Mouse (Mus musculus) c-Kit-positive CD71-negative TER-119-negative erythroid progenitor cells, embryonic 14.5 days (primary cell): ENCODE measurements around the gene Tbck.
A peak's percentile ranks its signal among the peaks of the same experiment; 100 is the strongest.

ENCODE experiments used
- DNase-seq: peaks from one replicate; pipeline ENCODE4 v3.0.0-alpha.2; 2013; ENCODE audit warnings: low read depth

The Tbck gene

GRCm38 (mm10) chr3:132835118-132835794 lies 151.3 kb downstream of the Tbck start:
- no peak for DNase-seq

GRCm38 (mm10) chr3:132837134-132837533 lies 153.2 kb downstream of the Tbck start:
- no peak for DNase-seq

DNA sequence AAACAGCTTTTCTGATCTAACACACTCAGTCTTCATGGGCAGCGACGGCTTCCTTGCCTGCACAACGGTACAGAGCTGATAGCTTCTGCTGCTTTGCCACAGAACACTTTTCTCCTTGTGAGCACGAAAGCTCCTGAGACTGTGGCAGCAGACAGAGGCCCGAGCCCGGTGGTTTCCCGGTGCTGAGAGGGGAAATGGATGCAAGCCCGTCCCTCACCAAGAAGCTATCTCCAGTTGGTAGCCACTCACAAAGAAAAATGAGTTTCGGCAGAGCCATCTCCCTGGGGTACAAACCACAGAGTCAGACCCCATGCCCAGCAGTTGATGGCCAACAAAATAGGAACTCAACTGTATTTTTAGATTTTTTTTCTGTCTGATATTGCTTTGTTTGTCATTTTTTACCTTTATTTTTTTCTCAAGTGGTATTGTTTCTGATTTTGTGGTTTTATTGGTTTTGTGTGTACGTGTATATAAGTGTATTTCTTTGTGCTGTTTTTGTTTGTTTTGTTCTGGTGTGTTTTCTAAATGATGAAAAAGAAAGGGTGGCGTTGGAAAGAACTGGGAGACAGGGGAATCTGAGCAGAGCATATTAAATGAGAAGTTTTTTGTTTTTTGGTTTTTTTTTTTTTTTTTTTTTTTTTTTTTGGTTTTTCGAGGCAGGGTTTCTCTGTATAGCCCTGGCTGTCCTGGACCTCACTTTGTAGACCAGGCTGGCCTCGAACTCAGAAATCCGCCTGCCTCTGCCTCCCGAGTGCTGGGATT lies 154.9 kb downstream of the Tbck start:
- DNase-seq = no peak

DNA sequence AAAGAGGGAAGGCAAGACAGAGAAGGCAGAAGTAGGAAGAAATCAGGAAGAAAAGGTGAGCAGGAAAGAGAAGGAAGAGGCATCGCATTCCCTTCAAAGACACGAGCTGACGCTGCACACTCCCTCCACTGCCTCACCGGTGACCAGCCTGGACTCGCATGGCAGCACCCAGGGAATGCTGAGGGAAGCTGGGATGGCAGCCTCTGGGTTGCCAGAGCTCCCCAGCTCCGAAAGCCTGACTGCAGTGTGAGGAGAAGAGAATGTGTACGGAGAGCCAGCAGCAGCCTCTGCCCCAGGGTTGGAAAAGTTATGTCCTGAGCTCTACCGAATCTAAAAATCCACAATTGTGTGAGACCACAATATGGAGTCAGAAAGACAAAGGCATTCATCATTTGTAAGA lies 155.6 kb downstream of the Tbck start:
- no peak for DNase-seq

DNA sequence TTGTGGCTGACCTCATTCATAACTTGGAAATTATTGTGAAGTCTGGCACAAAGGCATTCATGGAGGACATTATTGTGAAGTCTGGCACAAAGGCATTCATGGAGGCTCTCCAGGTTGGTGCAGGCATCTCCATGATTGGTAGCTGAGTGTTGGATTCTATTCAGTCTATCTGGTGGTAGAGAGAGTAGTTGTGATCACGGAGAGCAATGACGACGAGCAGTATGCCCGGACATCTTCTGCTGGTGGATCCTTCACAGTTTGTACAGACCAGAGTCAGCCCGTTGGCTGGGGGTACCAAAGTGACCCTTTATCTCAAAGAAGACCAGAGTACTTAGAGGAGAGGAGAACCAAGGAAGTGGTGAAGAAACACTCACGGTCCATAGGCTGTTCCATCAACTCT lies 158.7 kb downstream of the Tbck start:
- no peak for DNase-seq

DNA sequence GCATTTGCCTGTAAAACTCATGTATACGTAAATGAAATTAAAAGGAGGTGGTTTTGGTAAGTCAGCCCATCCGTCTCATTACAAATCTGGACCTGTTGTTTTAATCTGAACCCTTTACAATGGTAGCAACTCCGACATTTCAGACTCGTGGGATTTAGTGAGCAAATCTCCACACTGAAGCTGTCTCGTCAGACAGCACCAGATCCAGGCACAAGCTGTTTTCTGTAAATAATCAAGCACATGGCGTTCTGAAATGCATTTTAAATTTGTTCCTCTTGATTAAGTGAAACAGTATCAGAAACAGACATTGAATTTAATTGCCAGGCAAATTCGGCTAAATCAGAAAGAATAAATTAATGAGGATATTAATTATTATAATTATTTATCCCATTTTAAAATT lies 165.7 kb downstream of the Tbck start:
- DNase-seq = no peak

DNA sequence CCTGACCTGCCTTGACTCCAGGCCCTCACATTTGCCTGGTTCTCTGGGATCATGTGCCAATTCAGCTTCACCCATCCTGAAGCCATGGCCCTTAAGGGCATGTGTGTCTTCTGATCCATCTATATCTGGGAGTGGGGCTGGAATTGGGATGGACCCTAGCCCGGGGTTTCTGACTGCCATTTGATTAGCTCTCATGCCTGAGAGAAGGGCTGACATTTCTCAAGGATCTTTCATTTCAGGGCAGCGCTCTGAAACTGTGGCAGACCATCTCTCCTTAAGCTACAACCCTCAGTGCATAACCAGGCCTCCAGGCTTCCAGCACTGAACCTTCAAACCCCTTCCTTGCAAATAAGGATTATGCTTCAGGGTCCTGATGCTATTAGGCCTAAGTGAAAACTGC lies 166.5 kb downstream of the Tbck start:
- no peak for DNase-seq

DNA sequence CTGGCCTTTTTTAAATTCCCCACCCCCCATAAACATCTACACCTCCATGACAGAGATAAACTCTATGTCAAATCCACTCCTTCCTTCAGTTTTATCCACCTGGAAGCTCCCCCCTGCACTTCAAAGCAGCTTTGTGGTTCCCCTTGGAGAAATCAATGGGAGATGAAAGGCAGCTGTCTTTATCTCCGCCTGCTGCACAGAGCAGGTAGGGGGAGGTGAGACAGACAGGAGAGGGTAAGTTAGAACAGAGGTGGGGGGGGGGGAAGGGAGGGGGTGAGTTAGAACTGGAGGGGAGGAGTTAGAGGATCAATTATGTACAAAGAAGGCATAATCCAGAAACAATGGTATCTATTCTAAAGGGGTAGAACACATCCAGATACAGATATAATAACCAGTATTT lies 167.5 kb downstream of the Tbck start:
- no peak for DNase-seq

GRCm38 (mm10) chr3:132851841-132852728 lies 168.1 kb downstream of the Tbck start:
- no peak for DNase-seq

- no peak for DNase-seq
Observed at GRCm38 (mm10) chr3:132854271-132854670, 170.3 kb downstream of the Tbck start.

GRCm38 (mm10) chr3:132855458-132856212 lies 171.7 kb downstream of the Tbck start:
- DNase-seq = no peak

DNA sequence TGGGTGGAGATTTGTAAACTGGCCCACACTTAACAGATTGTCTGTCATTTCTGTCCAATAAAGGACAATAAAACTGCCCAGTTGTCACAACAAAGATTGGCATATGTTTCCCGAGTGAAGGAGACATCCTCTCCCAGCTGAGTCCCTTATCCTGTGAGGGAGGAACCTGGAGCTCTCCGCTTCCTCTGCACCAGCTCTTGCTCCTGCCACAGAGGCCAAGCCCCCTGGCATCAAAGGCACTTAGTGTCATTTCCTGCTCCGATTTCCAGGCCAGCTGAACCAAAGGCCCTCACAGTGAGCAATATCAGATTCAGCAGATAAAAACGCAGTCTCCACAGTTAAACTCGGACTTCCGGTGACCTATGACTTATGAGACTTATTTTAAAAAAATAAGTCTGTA lies 172.7 kb downstream of the Tbck start:
- DNase-seq = no peak

GRCm38 (mm10) chr3:132858849-132859248 lies 174.9 kb downstream of the Tbck start:
- DNase-seq = peak; percentile 13

GRCm38 (mm10) chr3:132859573-132859972 lies 175.6 kb downstream of the Tbck start:
- DNase-seq = no peak

DNA sequence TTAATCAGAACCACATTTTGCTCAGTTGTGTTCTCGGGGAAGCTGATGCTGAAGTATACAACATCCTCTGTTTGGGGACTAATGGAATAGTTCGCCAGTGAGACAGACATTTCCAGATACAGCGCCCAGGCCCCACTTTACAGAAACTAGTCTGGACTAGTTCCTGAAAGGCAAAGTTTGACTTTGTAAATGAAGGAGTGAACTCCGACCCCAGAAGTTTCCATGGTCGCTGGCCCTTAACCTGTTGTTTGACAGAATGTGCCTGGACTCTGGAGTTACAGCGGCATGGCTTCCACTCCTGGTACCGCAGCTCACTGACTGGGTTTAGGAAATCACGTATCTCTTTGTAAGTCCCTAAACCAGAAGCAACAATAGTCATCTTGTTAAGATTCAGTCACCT lies 176.9 kb downstream of the Tbck start:
- DNase-seq = no peak

- DNase-seq = no peak
Observed at GRCm38 (mm10) chr3:132863843-132864242, 179.9 kb downstream of the Tbck start.

DNA sequence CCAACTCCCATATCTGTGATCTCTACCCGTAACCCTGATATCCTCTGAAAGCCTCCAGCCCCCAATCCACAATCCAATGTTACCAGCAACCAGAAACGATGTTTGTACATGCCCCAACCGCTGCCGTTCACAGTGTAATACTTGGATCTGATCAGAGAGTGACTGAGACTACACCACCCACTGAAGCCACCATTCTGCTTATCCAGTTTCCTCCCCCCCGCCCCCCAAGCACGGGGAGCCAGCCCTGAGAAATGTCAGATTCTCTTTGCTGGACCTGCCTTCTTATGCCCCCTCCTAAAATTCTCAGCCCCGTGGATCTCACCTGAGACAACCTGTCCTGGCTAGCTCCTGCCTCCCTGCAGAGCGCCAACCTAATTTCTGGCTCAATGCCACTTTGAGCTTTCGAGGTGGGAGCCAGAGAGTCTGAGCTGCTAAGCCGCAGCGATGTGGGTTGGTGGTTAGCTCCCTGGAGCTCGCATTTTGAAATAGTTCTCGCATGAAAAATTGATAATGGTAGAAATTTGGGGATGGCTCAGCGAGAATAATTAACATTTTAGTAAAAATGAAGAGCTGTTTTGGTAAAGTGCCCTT lies 180.5 kb downstream of the Tbck start:
- DNase-seq = no peak

GRCm38 (mm10) chr3:132864986-132865385 lies 181.0 kb downstream of the Tbck start:
- DNase-seq = no peak

DNA sequence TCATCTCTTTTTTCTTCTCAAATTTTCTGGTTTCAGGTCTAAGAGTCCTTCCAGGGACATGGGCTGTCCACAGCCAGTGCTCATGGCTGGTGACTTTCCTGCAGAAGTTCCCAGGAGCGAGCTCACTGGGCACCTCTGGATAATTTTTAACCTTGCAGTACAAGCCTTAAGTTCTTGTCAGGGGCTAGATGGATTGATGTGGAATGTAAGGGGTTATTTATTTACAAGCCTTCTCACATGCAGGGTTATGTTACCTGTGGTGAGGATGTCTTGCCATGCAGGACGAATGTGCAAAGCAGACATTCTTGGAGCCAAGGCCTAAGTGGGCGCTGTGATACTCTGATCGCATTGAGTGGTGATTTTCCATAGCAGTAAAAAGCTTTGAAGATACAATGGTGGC lies 181.7 kb downstream of the Tbck start:
- no peak for DNase-seq

GRCm38 (mm10) chr3:132866984-132867383 lies 183.0 kb downstream of the Tbck start:
- no peak for DNase-seq

DNA sequence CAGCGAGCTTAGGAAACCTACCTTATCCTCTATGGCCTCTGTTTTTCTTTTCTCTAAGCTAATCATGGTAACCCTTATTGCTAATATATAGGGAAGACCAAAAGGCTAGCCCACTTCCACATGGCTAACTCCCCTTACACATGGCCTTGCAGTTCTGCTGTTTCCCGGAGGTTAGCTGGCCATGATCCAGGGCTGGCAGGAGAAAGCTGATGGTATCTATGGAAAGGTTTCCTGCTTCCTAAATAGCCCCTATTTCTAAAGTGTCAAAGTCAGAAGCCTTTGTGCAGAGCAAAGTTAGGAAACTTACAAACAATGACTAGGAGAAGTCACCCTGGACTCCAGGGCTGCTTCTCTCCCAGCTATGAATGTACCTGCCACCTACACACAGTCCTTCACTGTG lies 184.9 kb downstream of the Tbck start:
- no peak for DNase-seq

GRCm38 (mm10) chr3:132870079-132870478 lies 186.1 kb downstream of the Tbck start:
- no peak for DNase-seq
